Mouse (Mus musculus): Measurements from ENCODE around the gene Mtrf1.
A peak's percentile ranks its signal among the peaks of the same experiment; 100 is the strongest.
"Not testable (repeated sequence)": the region's sequence is repeated elsewhere in the genome, so short reads cannot be mapped to it uniquely, and the experiment has no call there.

The Mtrf1 gene

GRCm38 (mm10) chr14:79451681-79452590, 54.4 kb downstream of the Mtrf1 start, which contains the start of gene Kbtbd6:
Gene Kbtbd6 (plus strand): TSS chr14:79451835.
- peak; percentile 82 to 87 for DNase-seq

GRCm38 (mm10) chr14:79452591-79452934, 55.0 kb downstream of the Mtrf1 start:
- DNase-seq, result not testable (repeated sequence)

- DNase-seq, result no peak
Observed at GRCm38 (mm10) chr14:79460401-79460800, 62.8 kb downstream of the Mtrf1 start.

DNA sequence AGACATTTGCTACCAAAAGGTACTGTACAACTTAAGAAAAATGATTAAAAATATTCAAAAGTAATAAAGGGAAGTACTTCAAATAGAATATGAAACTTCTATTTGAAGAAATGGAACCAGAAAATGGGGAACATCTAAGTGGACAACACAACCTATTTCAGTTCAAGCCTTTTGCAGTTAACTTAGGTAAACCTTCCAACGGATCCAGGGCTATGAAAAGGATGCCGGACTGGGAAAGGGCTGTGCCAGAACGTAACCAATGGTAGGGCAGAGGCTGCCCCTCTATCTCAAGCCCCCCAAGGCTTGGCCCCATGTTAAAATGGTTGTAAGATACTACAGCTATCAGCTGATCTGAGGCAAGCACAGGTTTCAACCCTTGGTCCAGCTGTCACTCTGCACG, 63.4 kb downstream of the Mtrf1 start:
- DNase-seq, result no peak

GRCm38 (mm10) chr14:79465623-79466022, 68.1 kb downstream of the Mtrf1 start:
- DNase-seq, result no peak

- DNase-seq, result peak; percentile 84 to 86
Observed at GRCm38 (mm10) chr14:79467621-79468020, 70.0 kb downstream of the Mtrf1 start.

Measured in kidney, postnatal 4 days (tissue).